Comparison of ENCODE assay signal across 22 mouse cellular contexts in genomic region chr6:121322381-121323110, GRCm38 (mm10). TPM values are rescaled to one million over a fixed set of nuclear protein-coding genes. Genes with fewer than 3 reads are reported as not detected.
DNase-seq lines count a peak whose midpoint lies in the region; ATAC-seq and TF ChIP-seq lines count a peak whose summit lies in the region.
"Had no signal": no experiment of that assay in that cellular context is flagged by ENCODE, and none has a peak within 500 bp of the region (broad histone marks: within the 10 kb centered on the region; RNA-seq: fewer than 3 reads in every experiment).

No protein-coding gene starts in this region.

- no peak overlapping the region for H3K27ac ChIP-seq in heart, adult 2 months
- H3K27ac ChIP-seq in kidney, embryonic 15.5 days = peak overlapping the region; percentile 41; the same call in 1 of the 2 replicates
- H3K27ac ChIP-seq: embryonic facial prominence, embryonic 12.5 days; forebrain, embryonic 12.5 days; hindbrain, embryonic 13.5 days had no signal

- ATAC-seq in kidney, embryonic 15.5 days (replicated peaks; ENCODE audit: low FRiP score) = peak; percentile 38; the same call in 1 of the 2 replicates
- ATAC-seq: CD4-positive, CD25-positive, alpha-beta regulatory T cell, adult 4 months; forebrain, embryonic 16.5 days had no signal

- H3K9ac ChIP-seq in heart, adult 2 months (ENCODE audit: low read depth, low read length) = no peak overlapping the region
- H3K9ac ChIP-seq in kidney, embryonic 15.5 days = no peak overlapping the region
- H3K9ac ChIP-seq: embryonic facial prominence, embryonic 12.5 days; forebrain, embryonic 12.5 days; hindbrain, embryonic 13.5 days had no signal

- H3K79me2 ChIP-seq in heart, adult 2 months (replicated peaks; ENCODE audit: control insufficient read depth, insufficient read depth, low read length) = no peaks in the 10 kb centered on the region

- 83% methylated on average over 9 of the region's 9 CpGs for WGBS in heart, adult 2 months
- 51% methylated on average over 9 of the region's 9 CpGs for WGBS in kidney, embryonic 15.5 days

- TF ChIP-seq CTCF in heart, adult 2 months (IDR thresholded peaks at IDR 0.05) = no peak

- intact Hi-C loops in heart, adult 2 months (cut with DNase I) = no loop called here

- H3K4me3 ChIP-seq in heart, adult 2 months = no peak overlapping the region
- H3K4me3 ChIP-seq in kidney, embryonic 15.5 days (replicated peaks) = no peak overlapping the region
- H3K4me3 ChIP-seq: embryonic facial prominence, embryonic 12.5 days; forebrain, embryonic 12.5 days; hindbrain, embryonic 13.5 days had no signal

- H3K4me2 ChIP-seq in kidney, embryonic 15.5 days = peak overlapping the region; percentile 10; the same call in 1 of the 2 replicates
- H3K4me2 ChIP-seq: embryonic facial prominence, embryonic 12.5 days; forebrain, embryonic 12.5 days; hindbrain, embryonic 13.5 days had no signal

- no peaks in the 10 kb centered on the region for H3K27me3 ChIP-seq in heart, adult 2 months (ENCODE audit: control insufficient read depth, insufficient read depth, low read length)
- H3K27me3 ChIP-seq in kidney, embryonic 15.5 days = no peaks in the 10 kb centered on the region
- H3K27me3 ChIP-seq: forebrain, embryonic 12.5 days had no signal

- H3K9me3 ChIP-seq in kidney, embryonic 15.5 days (replicated peaks) = no peaks in the 10 kb centered on the region
- H3K9me3 ChIP-seq: embryonic facial prominence, embryonic 12.5 days; forebrain, embryonic 12.5 days; G1E; hindbrain, embryonic 13.5 days had no signal

- no peak for TF ChIP-seq POLR2A in heart, adult 2 months (IDR thresholded peaks at IDR 0.05; ENCODE audit: insufficient read depth, low read depth, low read length)

- H3K36me3 ChIP-seq in heart, adult 2 months (ENCODE audit: control insufficient read depth, insufficient read depth, low read length) = no peaks in the 10 kb centered on the region
- no peaks in the 10 kb centered on the region for H3K36me3 ChIP-seq in kidney, embryonic 15.5 days
- H3K36me3 ChIP-seq: embryonic facial prominence, embryonic 12.5 days; forebrain, embryonic 12.5 days; G1E; hindbrain, embryonic 13.5 days had no signal

- peak; percentile 64 for DNase-seq in heart, adult 11 months
- no peak for DNase-seq in heart, adult 2 months
- peak; percentile 70 for DNase-seq in kidney, postnatal 14 days
- DNase-seq in retina, postnatal 1 day = no peak
- DNase-seq in left cerebral cortex, adult 11 months (ENCODE audit: low spot score) = no peak
- no peak for DNase-seq in adrenal gland, adult (ENCODE audit: inconsistent age in 2 of 2, low spot score in 1 of 2)
- DNase-seq: adrenal gland, postnatal 14 days; B cell, adult 2 months; cerebellum, adult 11-12 months; cerebellum, adult 9-10 months; cerebellum, postnatal 25 days; gastrocnemius, postnatal 14 days; heart, postnatal 10 days had no signal

- no peak for TF ChIP-seq EP300 in heart, adult 2 months (IDR thresholded peaks at IDR 0.05; ENCODE audit: insufficient read depth, low read depth, low read length)

- peaks cover 4% of the 10 kb centered on the region; the same call in 1 of the 2 replicates for H3K4me1 ChIP-seq in heart, adult 2 months (ENCODE audit: control insufficient read depth, insufficient read depth, low read length)
- H3K4me1 ChIP-seq in kidney, embryonic 15.5 days = peaks cover 31% of the 10 kb centered on the region
- H3K4me1 ChIP-seq: embryonic facial prominence, embryonic 12.5 days; forebrain, embryonic 12.5 days; hindbrain, embryonic 13.5 days had no signal

RNA-seq across cellular contexts. Expression of gene Slc6a12, which starts 20.3 kb away (rescaled TPM):
- total RNA-seq in heart, adult 2 months (2021) = not detected
- 0.18 and 0.23 TPM in 2 replicates for polyA plus RNA-seq in heart, adult 2 months (2012; rRNA removed)
- polyA plus RNA-seq in kidney, embryonic 15.5 days (2015; fragmentation: Nextera tagmentation; extraction: Ambion mirVana) = 0.44 and 0.51 TPM in 2 replicates
- total RNA-seq: G1E; heart, postnatal 10 days; hematopoietic stem cell, adult 5-6 weeks had no signal
- polyA plus RNA-seq: CD4-positive, CD25-positive, alpha-beta regulatory T cell, adult 4 months; embryonic facial prominence, embryonic 12.5 days; G1E; heart, embryonic 14.5 days had no signal

RNA-seq across cellular contexts. Expression of gene Slc6a13, which starts 22.5 kb away (rescaled TPM):
- under 1 TPM in 1 of 2 experiments, not detected in 1; 0.10 TPM for total RNA-seq in heart, adult 2 months (2021)
- 0.59 TPM in 2 replicates for polyA plus RNA-seq in heart, adult 2 months (2012; rRNA removed)
- 21.6 and 22.2 TPM in 2 replicates for polyA plus RNA-seq in kidney, embryonic 15.5 days (2015; fragmentation: Nextera tagmentation; extraction: Ambion mirVana)

Comparison
In these comparisons a context has a peak if more than half of its experiments do, and no peak if none do; other contexts are left out.
1. DNase-seq: peak in heart, adult 11 months (single experiment) and kidney, postnatal 14 days (single experiment); none in heart, adult 2 months (0 of 2), retina, postnatal 1 day (single experiment), left cerebral cortex, adult 11 months (single experiment) and adrenal gland, adult (0 of 2).
2. RNA of gene Slc6a13, which starts 22.5 kb away (polyA plus RNA-seq): 21.6 to 22.2 TPM in kidney, embryonic 15.5 days; 0.59 TPM in heart, adult 2 months; every median in the first group is over 10 times any median in the second.